Mouse (Mus musculus) adrenal gland, postnatal 25 days (tissue): Measurements from ENCODE around the gene C130050O18Rik. TPM values are rescaled to one million over a fixed set of nuclear protein-coding genes. Genes with fewer than 3 reads are reported as not detected.

Experiments used
- DNase-seq: peaks from one replicate; pipeline ENCODE4 v3.0.0; 2021; ENCODE audit warnings: mixed read lengths
- total RNA-seq: library from RNA; stranded (reverse); gene quantifications from 2 replicates; pipeline ENCODE4 v1.2.3, GENCODE M21; 2021

The C130050O18Rik gene
- total RNA-seq, 1 experiment from 2014 or later: 0.49 TPM

DNA sequence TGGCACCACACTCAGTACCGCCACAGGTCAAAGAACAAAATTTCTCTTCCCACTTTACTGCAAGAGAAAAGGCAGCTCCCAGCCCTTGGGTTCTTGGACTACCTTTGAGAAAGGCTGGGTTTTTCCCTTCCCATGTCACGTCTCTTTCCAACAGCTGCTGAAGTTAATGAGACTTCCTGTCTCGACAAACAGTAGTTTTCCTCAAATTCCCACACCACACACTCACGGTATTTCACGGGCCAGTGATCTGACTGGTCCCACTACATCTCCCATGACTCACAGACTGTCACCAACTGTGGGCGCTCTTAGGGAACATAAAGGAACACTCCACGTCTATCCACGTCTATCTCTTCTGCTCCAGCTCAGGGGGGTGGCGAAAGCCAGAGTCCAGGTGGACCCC lies 20.1 kb downstream of the C130050O18Rik start:
- DNase-seq: no peak

DNA sequence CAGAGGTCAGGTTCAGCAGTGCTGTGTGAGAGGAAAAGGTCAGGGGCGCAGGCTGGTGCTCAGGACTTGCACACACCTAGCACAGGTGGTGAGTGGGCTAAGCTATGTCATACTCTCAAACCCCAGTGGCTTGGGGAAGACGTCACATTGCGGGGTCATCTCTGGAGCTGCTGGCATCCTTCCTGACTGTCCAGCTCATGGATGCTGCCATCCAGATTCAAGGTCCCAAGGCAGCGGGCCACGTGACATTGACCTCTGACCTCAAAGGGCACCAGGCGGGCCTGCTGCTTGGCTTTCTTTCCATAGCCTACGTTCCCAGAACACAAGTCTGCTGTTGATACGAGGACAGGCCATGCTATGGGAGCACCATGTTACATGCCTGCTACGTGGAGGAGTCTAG lies 21.9 kb downstream of the C130050O18Rik start:
- no peak for DNase-seq

DNA sequence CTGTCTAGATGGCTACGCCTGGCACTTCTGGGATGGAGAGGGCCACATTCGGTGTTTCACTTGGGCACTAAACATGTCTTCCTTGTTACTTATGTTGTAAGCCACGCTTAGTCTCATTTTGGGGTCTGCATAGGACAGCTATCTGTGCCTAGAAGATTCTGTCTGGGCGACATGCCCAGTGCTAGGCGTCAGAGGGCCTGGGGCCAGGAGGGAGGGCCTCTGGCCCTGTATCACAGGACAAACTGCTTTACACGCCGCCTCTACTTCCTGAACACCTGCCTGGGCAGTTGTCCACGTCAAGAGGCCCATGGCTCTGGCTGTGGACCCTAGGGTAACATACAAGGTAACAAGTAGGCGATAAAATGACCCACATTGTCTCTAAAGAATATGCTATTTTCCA lies 22.9 kb downstream of the C130050O18Rik start:
- DNase-seq: no peak

DNA sequence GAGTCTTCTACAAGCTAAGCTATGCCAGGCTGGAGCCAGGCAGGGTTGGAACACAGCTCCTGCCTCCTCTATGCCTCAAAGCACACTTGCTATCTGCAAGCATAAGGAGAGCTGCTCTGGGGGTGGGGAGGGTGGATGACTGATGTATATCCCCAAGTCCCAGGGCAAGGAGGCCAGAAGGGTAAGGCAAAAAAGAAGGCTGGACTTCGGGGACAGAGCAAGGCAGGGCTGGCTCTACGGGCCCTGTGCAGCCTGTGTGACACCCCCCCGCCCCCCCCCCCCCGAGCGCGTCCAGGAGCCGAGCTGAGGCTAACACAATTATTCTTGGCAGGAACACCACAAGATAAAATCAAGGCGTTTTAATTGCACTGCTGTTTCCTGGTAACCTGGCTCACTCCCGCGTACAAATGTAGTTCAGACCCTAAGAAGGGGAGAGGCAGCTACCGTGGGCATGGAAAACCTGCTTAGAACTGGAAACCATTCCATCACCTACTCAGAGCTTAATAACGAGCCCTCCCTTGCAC lies 24.8 kb downstream of the C130050O18Rik start:
- DNase-seq: no peak

GRCm38 (mm10) chr5:139432333-139432732 lies 27.3 kb downstream of the C130050O18Rik start:
- no peak for DNase-seq

DNA sequence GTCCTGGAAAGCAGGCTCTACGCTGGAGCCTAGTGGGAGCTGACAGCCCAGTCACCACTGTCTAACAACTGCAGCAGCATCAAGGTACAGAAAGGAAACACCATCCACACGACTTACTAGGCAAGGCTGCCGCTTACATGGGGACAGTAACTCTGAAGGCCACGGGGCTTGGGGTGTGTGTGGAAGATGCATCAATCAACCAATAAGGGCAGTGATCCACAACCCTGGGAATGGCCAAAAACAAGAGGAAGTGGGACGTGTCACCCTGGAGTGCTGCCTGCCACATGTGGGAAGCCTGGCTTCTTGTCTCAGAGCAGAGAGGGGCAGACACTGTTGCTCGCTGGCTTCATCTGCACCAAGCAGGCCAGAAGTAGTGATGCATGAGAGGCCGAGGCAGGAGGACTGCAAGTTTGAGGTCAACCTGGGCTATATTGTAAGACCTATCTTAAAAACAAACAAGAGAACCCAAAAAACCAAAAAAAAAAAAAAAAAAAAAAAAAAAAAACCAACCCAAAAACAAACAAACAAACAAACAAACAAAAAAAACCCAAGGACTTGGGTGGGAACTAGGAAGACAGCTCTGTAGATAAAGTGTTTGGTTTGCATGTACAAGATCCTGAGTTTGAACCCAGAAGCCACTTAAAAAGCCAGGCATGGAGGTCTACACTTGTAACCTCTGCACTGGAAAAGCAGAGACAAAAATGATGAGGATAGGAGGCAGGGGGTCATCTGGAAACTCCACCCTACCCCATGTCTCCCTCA lies 27.8 kb downstream of the C130050O18Rik start:
- no peak for DNase-seq

- no peak for DNase-seq
Observed at GRCm38 (mm10) chr5:139433842-139434568, 28.9 kb downstream of the C130050O18Rik start.

DNA sequence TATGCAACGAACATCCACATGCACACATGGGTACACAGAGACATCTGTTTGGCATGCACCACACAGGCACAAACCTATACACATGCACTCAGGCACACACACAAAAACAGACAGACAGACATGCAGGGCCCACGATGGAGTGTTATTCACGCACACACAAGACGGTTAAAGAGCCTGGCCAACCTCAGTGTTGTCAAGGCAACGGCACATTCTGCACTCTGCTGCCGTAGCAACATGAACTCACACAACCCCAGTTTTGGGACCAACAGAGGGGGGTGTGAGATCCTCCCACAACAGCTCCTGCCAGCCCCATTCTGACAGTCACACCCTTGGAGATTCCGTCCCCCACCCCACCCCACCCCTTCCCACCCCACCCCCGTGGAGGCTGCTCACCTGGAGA lies 29.9 kb downstream of the C130050O18Rik start:
- no peak for DNase-seq

- no peak for DNase-seq
Observed at GRCm38 (mm10) chr5:139437769-139438168, 32.7 kb downstream of the C130050O18Rik start.

- no peak for DNase-seq
Observed at GRCm38 (mm10) chr5:139438440-139438839, 33.4 kb downstream of the C130050O18Rik start.

GRCm38 (mm10) chr5:139440451-139440850 lies 35.4 kb downstream of the C130050O18Rik start:
- DNase-seq: no peak

DNA sequence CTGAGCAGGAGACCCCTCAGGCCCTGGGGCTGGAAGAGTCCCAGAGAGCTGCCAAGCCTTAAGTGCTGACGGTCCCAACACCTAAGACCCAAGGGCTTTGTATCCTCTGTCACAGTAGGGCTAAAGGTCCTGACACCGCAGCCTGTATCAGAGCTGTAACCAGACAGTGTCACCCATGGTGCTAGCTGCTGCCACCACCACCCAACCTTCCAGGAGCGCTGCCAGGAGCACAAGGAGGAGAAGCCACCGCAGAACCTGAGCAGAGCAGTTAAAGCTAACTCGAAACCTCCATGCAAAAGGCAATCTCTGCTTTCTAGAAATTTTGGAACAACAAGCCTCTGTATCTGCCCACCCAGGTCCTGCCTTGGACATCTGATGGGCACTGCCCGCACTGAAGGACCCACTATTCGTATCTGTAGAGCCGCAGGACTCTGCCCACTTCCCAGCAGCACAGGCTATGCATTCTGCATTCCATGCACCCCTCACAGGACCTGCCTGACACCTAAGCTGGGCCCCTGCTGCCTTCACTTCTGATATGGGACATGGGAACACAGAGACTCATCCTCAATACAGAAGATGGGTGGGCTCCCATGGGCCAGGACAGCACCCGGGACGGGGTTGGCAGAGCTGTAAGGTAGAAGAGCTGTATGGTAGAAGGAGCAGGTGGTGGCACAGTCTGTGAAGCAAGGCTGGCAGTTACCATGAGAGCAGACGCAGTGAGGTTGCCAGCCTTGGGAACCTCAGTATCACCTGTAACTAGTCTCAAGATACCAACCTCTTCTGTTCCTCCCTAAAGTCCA lies 36.0 kb downstream of the C130050O18Rik start:
- DNase-seq: no peak

DNA sequence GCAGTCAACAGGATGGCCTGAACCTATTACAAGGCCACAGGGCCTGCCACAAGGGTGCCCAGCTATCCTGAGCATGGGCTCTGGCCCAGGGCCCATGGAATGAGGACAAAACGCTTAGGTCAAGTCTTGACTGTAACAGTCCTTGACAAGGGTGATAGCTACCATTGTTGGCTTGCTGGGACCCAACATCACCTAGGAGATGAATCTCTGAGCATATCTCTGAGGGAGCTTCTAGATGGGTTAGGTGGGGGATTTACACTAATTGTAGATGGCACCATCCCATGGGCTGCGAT lies 36.6 kb downstream of the C130050O18Rik start:
- no peak for DNase-seq

DNA sequence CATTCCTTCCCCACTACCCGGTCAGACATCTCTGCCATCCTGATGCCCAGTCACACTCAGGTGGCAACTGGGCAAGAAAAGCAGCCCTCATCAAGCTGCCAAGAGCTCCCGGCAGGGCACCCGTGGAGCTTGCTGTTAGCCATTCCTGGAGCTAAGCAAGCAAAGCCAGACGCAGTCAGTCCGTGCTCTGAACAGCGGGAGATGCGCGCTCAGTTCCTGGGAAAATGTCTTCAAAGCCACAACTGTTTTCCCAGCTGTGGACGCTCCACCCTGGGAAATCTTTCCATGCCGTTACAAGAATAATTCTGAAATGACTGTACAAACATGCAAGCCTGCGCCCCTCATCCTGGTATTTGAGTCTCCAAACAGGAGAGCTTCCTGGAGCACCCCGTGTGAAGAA lies 37.3 kb downstream of the C130050O18Rik start:
- DNase-seq: no peak

DNA sequence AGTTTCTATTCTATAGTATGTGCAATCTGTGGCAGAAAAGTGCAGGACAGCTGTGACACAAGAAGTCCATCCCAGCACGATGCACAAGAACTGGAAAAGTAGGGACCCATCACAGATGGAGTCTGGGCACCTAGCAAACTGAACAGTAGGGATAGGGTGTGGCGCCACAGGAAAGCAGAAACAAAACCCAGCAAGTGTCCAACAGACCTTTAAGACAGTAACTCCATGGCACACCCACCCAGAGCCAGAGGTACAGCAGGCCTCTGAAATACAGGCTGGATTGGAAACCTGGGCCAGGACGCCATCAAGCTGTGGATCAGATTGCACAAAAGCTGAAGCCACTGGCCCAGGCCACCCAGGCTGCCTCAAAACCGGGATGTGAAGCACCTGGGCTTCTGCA lies 37.9 kb downstream of the C130050O18Rik start:
- DNase-seq: no peak

DNA sequence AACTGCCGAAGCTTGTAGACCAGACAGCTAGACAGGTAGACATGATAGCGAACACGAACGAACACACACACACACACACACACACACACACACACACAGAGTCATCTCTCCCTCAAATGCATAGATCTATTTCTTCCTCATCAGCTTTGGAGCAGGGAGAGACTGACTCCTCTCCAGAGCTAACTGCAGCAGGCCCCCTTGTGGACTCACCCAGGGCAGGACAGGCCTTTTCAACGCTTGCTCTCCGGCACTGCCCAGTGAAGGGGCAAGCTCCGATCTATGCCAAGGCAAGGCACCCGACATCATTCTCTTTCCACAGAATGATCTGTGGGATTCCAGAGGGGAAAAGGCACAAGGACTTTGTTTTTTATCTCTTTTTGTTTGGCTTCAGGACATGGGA lies 40.2 kb downstream of the C130050O18Rik start:
- no peak for DNase-seq

DNA sequence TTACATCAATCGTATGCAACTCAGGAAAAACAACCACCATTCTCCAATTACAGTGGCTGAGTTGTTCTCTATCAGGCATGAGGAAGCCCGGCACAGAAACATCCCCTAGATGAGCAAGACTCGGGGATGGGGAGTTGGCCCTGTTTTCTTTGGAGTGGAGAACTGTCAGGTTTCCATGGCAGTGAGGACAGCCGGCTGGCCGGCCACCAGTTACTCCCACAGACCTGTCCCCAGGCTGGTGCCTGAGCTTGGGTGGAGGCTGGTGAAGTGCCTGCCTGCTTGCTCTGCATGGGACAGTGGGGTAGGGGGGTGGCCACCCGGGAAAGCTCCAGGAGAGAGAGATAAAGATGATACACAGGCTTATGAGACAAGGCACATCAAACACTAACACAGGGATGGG lies 42.9 kb downstream of the C130050O18Rik start:
- DNase-seq: no peak

GRCm38 (mm10) chr5:139449161-139449791 lies 44.2 kb downstream of the C130050O18Rik start:
- DNase-seq: peak; percentile 44

DNA sequence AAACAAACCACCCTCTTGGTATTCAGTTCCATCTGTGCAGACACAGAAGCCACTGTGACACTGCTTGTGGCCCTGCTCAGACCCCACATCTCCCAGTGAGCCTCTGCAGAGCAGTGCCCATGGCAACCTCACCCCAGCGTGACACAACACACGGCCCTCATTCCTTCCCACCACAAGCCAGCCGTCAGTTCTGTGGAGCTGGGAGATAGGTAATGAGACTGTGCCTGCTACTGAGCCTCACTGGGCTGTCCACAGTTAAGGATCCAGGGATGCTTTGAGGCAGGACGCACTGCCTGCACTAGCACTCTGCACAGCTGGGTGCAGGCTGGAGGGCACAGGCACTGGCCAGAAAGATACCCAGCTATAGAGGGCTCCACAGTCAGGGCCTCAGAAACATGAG lies 44.8 kb downstream of the C130050O18Rik start:
- no peak for DNase-seq

DNA sequence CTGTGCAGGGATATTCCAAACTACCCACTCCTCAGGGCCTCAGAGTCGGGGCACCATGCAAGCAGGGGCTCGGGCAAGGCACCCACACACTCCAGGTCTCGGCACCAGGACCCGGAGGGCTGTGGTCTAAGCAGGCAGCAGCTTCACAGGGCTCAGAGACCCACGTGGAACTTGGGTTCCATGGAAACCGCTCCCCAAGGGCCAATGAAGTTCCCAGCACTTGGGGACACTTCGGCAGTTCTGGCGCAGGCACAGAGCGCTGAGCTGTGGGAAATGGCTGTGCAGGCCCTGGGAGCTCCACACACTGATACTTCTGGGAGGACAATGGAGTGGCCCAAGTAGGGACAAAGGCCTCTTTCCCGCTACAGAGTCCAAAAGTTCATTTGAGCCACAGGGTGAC lies 48.0 kb downstream of the C130050O18Rik start:
- no peak for DNase-seq

DNA sequence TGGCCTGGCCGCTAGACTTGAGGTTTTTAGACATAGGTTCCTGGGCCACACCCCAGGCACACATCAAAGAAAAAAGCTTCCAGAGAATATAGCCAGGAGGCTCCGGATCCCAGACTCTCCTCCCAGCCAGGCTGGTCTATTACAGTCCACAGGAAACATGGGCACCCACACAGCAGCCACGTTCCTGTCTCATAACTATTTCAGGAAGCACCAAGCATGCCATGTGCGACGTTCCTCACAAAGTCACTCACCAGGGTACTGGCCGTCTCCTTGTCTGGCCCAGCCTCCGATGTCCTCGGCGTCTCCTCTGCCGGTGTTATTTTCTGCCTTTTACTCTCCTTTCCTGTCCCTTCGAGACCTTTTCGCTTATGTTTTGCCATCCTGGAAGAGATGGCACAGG lies 50.1 kb downstream of the C130050O18Rik start:
- DNase-seq: no peak

GRCm38 (mm10) chr5:139457241-139457640 lies 52.2 kb downstream of the C130050O18Rik start:
- DNase-seq: no peak
